ENCODE assay signal across 9 mouse cellular contexts in genomic region chr11:68904375-68905137, GRCm38 (mm10). TPM values are rescaled to one million over a fixed set of nuclear protein-coding genes. Genes with fewer than 3 reads are reported as not detected.
A peak's percentile ranks its signal among the peaks of the same experiment; 100 is the strongest.
DNase-seq lines count a peak whose midpoint lies in the region; ATAC-seq lines count a peak whose summit lies in the region.
"Had no signal": no experiment of that assay in that cellular context is flagged by ENCODE, and none has a peak within 500 bp of the region (broad histone marks: within the 10 kb centered on the region; RNA-seq: fewer than 3 reads in every experiment).

No protein-coding gene starts in this region.

- H3K27ac ChIP-seq in forebrain, embryonic 11.5 days (ENCODE audit: low read depth, low read length) = no peak overlapping the region
- H3K27ac ChIP-seq in forebrain, embryonic 12.5 days = no peak overlapping the region
- H3K27ac ChIP-seq: macrophage had no signal

- no peak for ATAC-seq in forebrain, embryonic 11.5 days (replicated peaks; ENCODE audit: low FRiP score)
- no peak for ATAC-seq in forebrain, embryonic 12.5 days (ENCODE audit: low FRiP score)
- 0 out of 2 replicates have a peak, but pooled peaks have one; percentile 33 for ATAC-seq in megakaryocyte, adult 5-6 weeks (ENCODE audit: poor library complexity, severe bottlenecking)

- peaks cover 2% of the 10 kb centered on the region; the same call in 1 of the 2 replicates for H3K4me1 ChIP-seq in forebrain, embryonic 11.5 days (replicated peaks; ENCODE audit: control insufficient read depth, insufficient read depth, low read length)
- H3K4me1 ChIP-seq in forebrain, embryonic 12.5 days = peaks cover 11% of the 10 kb centered on the region

- no peak overlapping the region for H3K4me2 ChIP-seq in forebrain, embryonic 11.5 days (ENCODE audit: low read depth, low read length, severe bottlenecking)
- H3K4me2 ChIP-seq in forebrain, embryonic 12.5 days = no peak overlapping the region

- WGBS in forebrain, embryonic 11.5 days = 91% methylated on average over 8 of the region's 8 CpGs
- 86% methylated on average over 8 of the region's 8 CpGs for WGBS in forebrain, embryonic 12.5 days

- DNase-seq in forebrain, embryonic 11.5 days (ENCODE audit: low spot score) = peak; percentile 82
- peak; percentile 84 for DNase-seq in MN1 (ENCODE audit: low spot score)
- DNase-seq in cerebellum, postnatal 14 days = peak; percentile 84 to 89
- DNase-seq in heart, adult 8-10 months (ENCODE audit: low spot score) = peak; percentile 85
- peak; percentile 78 for DNase-seq in layer of hippocampus, adult 9-10 months (ENCODE audit: low spot score)
- peak; percentile 30 to 60 for DNase-seq in spleen, postnatal 14 days (ENCODE audit: low spot score in 2 of 2)

- H3K36me3 ChIP-seq in forebrain, embryonic 11.5 days (ENCODE audit: control insufficient read depth, insufficient read depth, low read length) = peaks cover 24% of the 10 kb centered on the region
- H3K36me3 ChIP-seq in forebrain, embryonic 12.5 days (replicated peaks) = peaks cover 47% of the 10 kb centered on the region

- H3K27me3 ChIP-seq in forebrain, embryonic 11.5 days (ENCODE audit: control insufficient read depth, insufficient read depth, low read length) = no peaks in the 10 kb centered on the region
- peaks cover 6% of the 10 kb centered on the region; the same call in 1 of the 2 replicates for H3K27me3 ChIP-seq in forebrain, embryonic 12.5 days

- H3K4me3 ChIP-seq in forebrain, embryonic 11.5 days (ENCODE audit: low read depth, low read length) = no peak overlapping the region
- H3K4me3 ChIP-seq in forebrain, embryonic 12.5 days (replicated peaks) = no peak overlapping the region

- H3K9me3 ChIP-seq in forebrain, embryonic 11.5 days (ENCODE audit: control insufficient read depth, low read length) = no peaks in the 10 kb centered on the region
- no peaks in the 10 kb centered on the region for H3K9me3 ChIP-seq in forebrain, embryonic 12.5 days

- H3K9ac ChIP-seq in forebrain, embryonic 11.5 days (ENCODE audit: low read length) = no peak overlapping the region
- no peak overlapping the region for H3K9ac ChIP-seq in forebrain, embryonic 12.5 days

RNA-seq across cellular contexts. Expression of gene Rpl26, which starts 3.2 kb away (rescaled TPM):
- polyA plus RNA-seq in forebrain, embryonic 11.5 days (2014; fragmentation: Nextera tagmentation; extraction: Ambion mirVana) = 825 and 852 TPM in 2 replicates
- polyA plus RNA-seq in forebrain, embryonic 12.5 days (2016; fragmentation: Nextera tagmentation; extraction: Ambion mirVana) = 781 and 837 TPM in 2 replicates
- 100 to 1,000 TPM; 676 to 808 (median 721) TPM for total RNA-seq in heart, adult 8-10 months (2022)
- 2,468 and 2,587 TPM in 2 replicates for total RNA-seq in megakaryocyte, adult 5-6 weeks (2015)
- total RNA-seq in megakaryocyte, adult 5-6 weeks (2017) = 3,510 and 4,069 TPM in 2 replicates

RNA-seq across cellular contexts. Expression of gene Rnf222, which starts 16.2 kb away (rescaled TPM):
- polyA plus RNA-seq in forebrain, embryonic 11.5 days (2014; fragmentation: Nextera tagmentation; extraction: Ambion mirVana) = not detected in 2 replicates
- polyA plus RNA-seq in forebrain, embryonic 12.5 days (2016; fragmentation: Nextera tagmentation; extraction: Ambion mirVana) = 0.06 TPM in 1 of 2 replicates, not detected in the other
- total RNA-seq in heart, adult 8-10 months (2022) = under 1 TPM in 3 of 4 experiments, not detected in 1; 0.11 to 0.28 (median 0.17) TPM
- not detected in 2 replicates for total RNA-seq in megakaryocyte, adult 5-6 weeks (2015)
- total RNA-seq in megakaryocyte, adult 5-6 weeks (2017) = not detected in 2 replicates
- polyA plus RNA-seq: macrophage had no signal

RNA-seq across cellular contexts. Expression of gene Odf4, which starts 22.3 kb away (rescaled TPM):
- polyA plus RNA-seq in forebrain, embryonic 11.5 days (2014; fragmentation: Nextera tagmentation; extraction: Ambion mirVana) = not detected in 2 replicates
- polyA plus RNA-seq in forebrain, embryonic 12.5 days (2016; fragmentation: Nextera tagmentation; extraction: Ambion mirVana) = 0.18 and 0.54 TPM in 2 replicates
- total RNA-seq in heart, adult 8-10 months (2022) = under 1 TPM in 1 of 4 experiments, not detected in 3; 0.44 TPM
- total RNA-seq in megakaryocyte, adult 5-6 weeks (2015) = not detected in 2 replicates
- total RNA-seq in megakaryocyte, adult 5-6 weeks (2017) = not detected in 2 replicates
- polyA plus RNA-seq: macrophage had no signal

RNA-seq across cellular contexts. Expression of gene Ndel1, which starts 32.9 kb away (rescaled TPM):
- polyA plus RNA-seq in forebrain, embryonic 11.5 days (2014; fragmentation: Nextera tagmentation; extraction: Ambion mirVana) = 46.9 and 51.2 TPM in 2 replicates
- 58.3 and 61.3 TPM in 2 replicates for polyA plus RNA-seq in forebrain, embryonic 12.5 days (2016; fragmentation: Nextera tagmentation; extraction: Ambion mirVana)
- total RNA-seq in heart, adult 8-10 months (2022) = 10 to 100 TPM; 53.9 to 67.7 (median 65.2) TPM
- 48.9 and 53.9 TPM in 2 replicates for total RNA-seq in megakaryocyte, adult 5-6 weeks (2015)
- total RNA-seq in megakaryocyte, adult 5-6 weeks (2017) = 71.2 and 114 TPM in 2 replicates

RNA-seq across cellular contexts. Expression of gene Arhgef15, which starts 52.7 kb away (rescaled TPM):
- polyA plus RNA-seq in forebrain, embryonic 11.5 days (2014; fragmentation: Nextera tagmentation; extraction: Ambion mirVana) = 5.2 and 6.1 TPM in 2 replicates
- 5.6 and 6.4 TPM in 2 replicates for polyA plus RNA-seq in forebrain, embryonic 12.5 days (2016; fragmentation: Nextera tagmentation; extraction: Ambion mirVana)
- 10 to 100 TPM; 26.6 to 30.9 (median 30.1) TPM for total RNA-seq in heart, adult 8-10 months (2022)
- not detected in 2 replicates for total RNA-seq in megakaryocyte, adult 5-6 weeks (2015)
- 0.07 TPM in 1 of 2 replicates, not detected in the other for total RNA-seq in megakaryocyte, adult 5-6 weeks (2017)
- polyA plus RNA-seq: macrophage had no signal
